Mouse (Mus musculus) neural tube, embryonic 13.5 days (tissue): ENCODE measurements around the gene Ino80. TPM values are rescaled to one million over a fixed set of nuclear protein-coding genes. Genes with fewer than 3 reads are reported as not detected.
A peak's percentile ranks its signal among the peaks of the same experiment; 100 is the strongest.

Source experiments
- ATAC-seq: fragments of 200-750 bp; cut with Nextera tagmentation; 2 replicates; pipeline ENCODE4 v1.8.0; 2017; ENCODE audit warnings: low read depth, mild to moderate bottlenecking, moderate TSS enrichment, moderate library complexity
- H3K27ac ChIP-seq: fragments of 300-500 bp; sonication (generic); replicated peaks from 2 replicates; pipeline ENCODE4 v1.5.1; 2015; ENCODE audit warnings: moderate library complexity, mild to moderate bottlenecking, inconsistent platforms
- H3K27me3 ChIP-seq: fragments of 300-500 bp; sonication (generic); 2 replicates; pipeline ENCODE4 v1.6.1; 2015; ENCODE audit warnings: mild to moderate bottlenecking, inconsistent platforms
- H3K36me3 ChIP-seq: fragments of 300-500 bp; sonication (generic); 2 replicates; pipeline ENCODE4 v1.6.1; 2015; ENCODE audit warnings: mild to moderate bottlenecking, inconsistent platforms
- H3K4me1 ChIP-seq: fragments of 300-500 bp; sonication (generic); replicated peaks from 2 replicates; pipeline ENCODE4 v1.6.1; 2015; ENCODE audit warnings: inconsistent platforms
- H3K4me2 ChIP-seq: fragments of 300-500 bp; sonication (generic); 2 replicates; pipeline ENCODE4 v1.6.1; 2015; ENCODE audit warnings: inconsistent platforms, mild to moderate bottlenecking, moderate library complexity
- H3K4me3 ChIP-seq: fragments of 300-500 bp; sonication (generic); 2 replicates; pipeline ENCODE4 v1.5.1; 2015; ENCODE audit warnings: mild to moderate bottlenecking, inconsistent platforms
- H3K9ac ChIP-seq: fragments of 300-500 bp; sonication (generic); 2 replicates; pipeline ENCODE4 v1.6.1; 2015; ENCODE audit warnings: moderate library complexity, mild to moderate bottlenecking, inconsistent platforms
- H3K9me3 ChIP-seq: fragments of 300-500 bp; sonication (generic); 2 replicates; pipeline ENCODE4 v1.6.1; 2016; ENCODE audit warnings: inconsistent platforms
- WGBS: fragments of 180-500 bp; shearing (Covaris S2); methylation state at CpG from one replicate; pipeline ENCODE4 v1.1.7; 2015; 5-methylcytosine and 5-hydroxymethylcytosine counted together
- polyA plus RNA-seq: library from polyadenylated mRNA; unstranded; fragments of >200 nt; fragmentation: Nextera tagmentation; extraction: Ambion mirVana; gene quantifications from 2 replicates; pipeline ENCODE4 v1.2.1, GENCODE M21; 2015

Gene Ino80
- polyA plus RNA-seq, 1 experiment from 2014 or later, result 3.2 TPM

- Histone ChIP-seq H3K4me1 (no peaks in the 10 kb centered on the region), H3K4me2 (no peak overlapping the region), H3K9ac (no peak overlapping the region), H3K27ac (no peak overlapping the region), H3K4me3 (no peak overlapping the region), H3K27me3 (no peaks in the 10 kb centered on the region), H3K9me3 (no peaks in the 10 kb centered on the region), H3K36me3 (no peaks in the 10 kb centered on the region)
- 84% methylated on average over 2 of the region's 2 CpGs for WGBS
- ATAC-seq, result no peak
These were observed 18.6 kb upstream of the Ino80 start for GRCm38 (mm10) chr2:119496082-119496481.

DNA sequence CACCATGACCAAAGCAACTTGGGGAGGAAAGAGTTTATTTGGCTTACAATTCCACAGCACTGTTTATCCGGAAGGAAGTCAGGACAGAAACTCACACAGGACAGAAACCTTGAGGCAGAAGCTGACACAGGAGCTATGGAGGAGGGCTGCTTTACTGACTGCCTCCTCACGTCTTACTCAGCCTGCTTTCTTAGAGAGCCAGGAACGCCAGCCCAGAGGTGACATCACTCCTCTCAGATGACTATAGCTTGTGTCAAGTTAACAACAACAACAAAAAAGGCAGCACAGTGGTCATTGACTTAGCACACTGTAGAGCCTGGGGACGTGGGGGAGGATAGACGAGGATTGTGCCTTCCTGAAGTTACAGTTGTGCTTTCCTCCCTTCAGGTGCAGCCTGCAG, 14.5 kb upstream of the Ino80 start:
- Histone ChIP-seq H3K9ac (no peak overlapping the region), H3K4me3 (no peak overlapping the region), H3K4me2 (no peak overlapping the region), H3K4me1 (no peaks in the 10 kb centered on the region), H3K9me3 (no peaks in the 10 kb centered on the region), H3K36me3 (no peaks in the 10 kb centered on the region), H3K27me3 (no peaks in the 10 kb centered on the region), H3K27ac (no peak overlapping the region)
- 64% methylated on average over 5 of the region's 5 CpGs for WGBS
- no peak for ATAC-seq

DNA sequence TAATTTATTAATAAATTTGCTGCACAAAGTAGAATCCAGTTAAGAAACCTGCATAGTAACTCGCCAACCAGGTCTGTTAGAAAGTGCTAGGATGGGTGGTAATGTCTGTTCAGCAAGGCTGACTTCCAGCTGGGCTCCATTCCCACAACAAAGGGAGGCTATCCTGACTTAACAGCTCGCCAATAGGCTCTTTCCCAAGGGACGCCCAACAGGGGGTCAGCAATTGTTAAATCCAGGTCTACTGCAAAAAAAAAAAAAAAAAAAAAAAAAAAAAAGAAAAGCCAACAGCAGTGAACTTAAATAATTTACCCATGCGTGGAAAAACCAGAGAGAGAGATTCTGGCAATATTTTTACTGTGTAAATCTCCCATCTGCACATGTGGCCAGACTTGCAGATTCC, 9.0 kb upstream of the Ino80 start:
- WGBS, result 8% methylated on average over 4 of the region's 4 CpGs

DNA sequence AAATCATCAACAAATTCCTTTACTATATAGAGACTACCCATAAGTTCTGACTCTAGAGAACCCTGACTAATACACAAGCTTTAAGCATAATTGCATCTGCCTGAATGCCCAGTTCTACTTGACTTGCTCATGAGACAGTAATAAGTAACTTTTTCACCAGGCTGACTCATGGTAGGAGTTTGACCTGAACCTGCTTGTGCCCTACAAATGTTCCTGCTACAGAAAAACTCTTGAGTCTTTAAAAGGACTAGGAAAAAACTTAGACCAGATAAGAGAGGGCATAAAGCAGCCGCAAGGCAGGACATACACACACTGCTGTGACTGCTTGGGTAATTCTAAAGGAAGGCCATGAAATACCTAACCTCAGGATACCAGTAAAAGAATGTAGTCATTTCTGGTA, 4.8 kb upstream of the Ino80 start:
- Histone ChIP-seq H3K36me3 (0 out of 2 replicates have a peak, but pooled peaks cover 2% of the 10 kb centered on the region), H3K4me1 (peaks cover 11% of the 10 kb centered on the region), H3K9me3 (no peaks in the 10 kb centered on the region), H3K4me2 (no peak overlapping the region), H3K9ac (no peak overlapping the region), H3K27ac (no peak overlapping the region), H3K27me3 (no peaks in the 10 kb centered on the region), H3K4me3 (no peak overlapping the region)
- WGBS, result 95% methylated on average over 1 of the region's 1 CpGs
- ATAC-seq, result no peak

More for the DNA sequence above, 9.0 kb upstream of the Ino80 start:
- ATAC-seq, result no peak
- no peaks in the 10 kb centered on the region for H3K4me1 ChIP-seq
- no peak overlapping the region for H3K9ac ChIP-seq
- no peak overlapping the region for H3K4me3 ChIP-seq
- H3K4me2 ChIP-seq, result no peak overlapping the region
- no peaks in the 10 kb centered on the region for H3K36me3 ChIP-seq
- H3K27ac ChIP-seq, result no peak overlapping the region
- no peaks in the 10 kb centered on the region for H3K9me3 ChIP-seq
- no peaks in the 10 kb centered on the region for H3K27me3 ChIP-seq

DNA sequence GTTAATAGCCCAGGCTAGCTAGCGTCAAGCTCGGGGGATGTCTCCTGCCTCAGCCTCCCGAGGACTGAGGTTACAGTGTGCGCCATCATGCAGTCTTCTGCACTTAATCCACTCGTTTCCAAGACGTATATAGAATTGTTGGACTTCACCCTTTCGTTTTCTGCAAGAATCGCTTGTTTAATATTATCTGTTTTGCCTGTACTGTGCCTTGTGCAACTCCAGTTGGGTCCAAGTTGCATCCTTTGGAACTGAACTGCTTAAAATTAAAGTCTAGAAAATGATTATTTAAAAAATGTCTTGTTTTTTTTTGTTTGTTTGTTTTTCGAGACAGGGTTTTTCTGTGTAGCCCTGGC, 886 bp upstream of the Ino80 start:
- Histone ChIP-seq H3K4me1 (peaks cover 32% of the 10 kb centered on the region), H3K4me3 (peak overlapping the region; percentile 93), H3K27ac (peak overlapping the region; percentile 98), H3K36me3 (0 out of 2 replicates have a peak, but pooled peaks cover 2% of the 10 kb centered on the region), H3K4me2 (peak overlapping the region; percentile 72), H3K9ac (peak overlapping the region; percentile 99), H3K9me3 (no peaks in the 10 kb centered on the region), H3K27me3 (no peaks in the 10 kb centered on the region)
- WGBS, result 15% methylated on average over 9 of the region's 9 CpGs
- no peak; the same call in 1 of the 2 replicates for ATAC-seq

DNA sequence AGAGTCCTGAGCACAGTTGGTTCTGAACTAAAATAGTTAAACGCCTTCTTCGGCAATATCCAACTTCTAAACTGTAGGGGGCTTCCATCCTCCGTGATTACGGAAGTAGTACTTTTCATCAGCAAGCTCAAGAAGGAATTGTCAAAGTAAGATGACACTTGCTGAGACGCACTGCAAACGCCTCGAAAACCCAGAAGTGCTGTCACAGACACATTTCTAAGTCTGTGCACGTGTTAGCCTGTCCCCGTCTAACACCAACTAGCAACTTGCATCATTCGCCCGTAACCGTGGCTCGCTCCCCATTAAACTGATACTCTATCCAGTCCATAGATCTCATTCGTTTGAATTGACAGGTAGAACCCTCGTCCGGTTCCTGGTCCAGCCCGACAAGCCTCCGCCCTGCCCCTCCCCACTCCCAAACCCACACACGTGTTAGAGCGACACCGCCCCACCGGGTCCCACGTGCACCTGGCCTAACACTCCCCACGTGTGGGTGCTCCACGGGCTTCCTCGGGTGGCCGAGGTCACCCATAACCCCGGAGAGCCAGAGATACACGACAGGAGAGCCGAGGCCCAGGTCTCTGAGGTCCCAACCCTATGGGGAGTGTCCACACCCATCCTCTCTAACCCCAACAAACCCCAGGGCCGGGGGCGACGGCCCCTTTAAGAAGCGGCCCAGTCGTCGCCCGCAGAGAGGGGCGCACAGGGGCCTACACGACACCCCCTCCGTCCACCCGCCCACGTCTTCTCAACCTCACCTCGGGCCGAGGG, 681 bp downstream of the Ino80 start:
- Histone ChIP-seq H3K27me3 (no peaks in the 10 kb centered on the region), H3K4me3 (peak overlapping the region; percentile 93), H3K9ac (peak overlapping the region; percentile 99), H3K9me3 (no peaks in the 10 kb centered on the region), H3K4me1 (peaks cover 32% of the 10 kb centered on the region), H3K27ac (peak overlapping the region; percentile 98), H3K4me2 (peak overlapping the region; percentile 91), H3K36me3 (peaks cover 5% of the 10 kb centered on the region; the same call in 1 of the 2 replicates)
- under 1% methylated on average over 44 of the region's 44 CpGs for WGBS
- peak; percentile 84 for ATAC-seq

- peak overlapping the region; percentile 91 for H3K4me2 ChIP-seq
- H3K4me3 ChIP-seq, result peak overlapping the region; percentile 93
- H3K36me3 ChIP-seq, result peaks cover 5% of the 10 kb centered on the region; the same call in 1 of the 2 replicates
- no peaks in the 10 kb centered on the region for H3K27me3 ChIP-seq
- H3K9me3 ChIP-seq, result no peaks in the 10 kb centered on the region
- H3K4me1 ChIP-seq, result peaks cover 32% of the 10 kb centered on the region
- H3K27ac ChIP-seq, result 0 out of 2 replicates have a peak overlapping the region, but pooled peaks have one; percentile 98
- no peak for ATAC-seq
- 23% methylated on average over 7 of the region's 7 CpGs for WGBS
- H3K9ac ChIP-seq, result peak overlapping the region; percentile 99
These were observed 1.3 kb downstream of the Ino80 start for GRCm38 (mm10) chr2:119476166-119476565.

GRCm38 (mm10) chr2:119463945-119464344, 13.5 kb downstream of the Ino80 start:
- H3K9ac ChIP-seq, result no peak overlapping the region
- no peak overlapping the region for H3K4me3 ChIP-seq
- no peaks in the 10 kb centered on the region for H3K9me3 ChIP-seq
- no peak overlapping the region for H3K27ac ChIP-seq
- ATAC-seq, result no peak
- 54% methylated on average over 4 of the region's 4 CpGs for WGBS
- no peaks in the 10 kb centered on the region for H3K27me3 ChIP-seq
- no peaks in the 10 kb centered on the region for H3K4me1 ChIP-seq
- no peak overlapping the region for H3K4me2 ChIP-seq
- H3K36me3 ChIP-seq, result peaks cover 13% of the 10 kb centered on the region; the same call in 1 of the 2 replicates

DNA sequence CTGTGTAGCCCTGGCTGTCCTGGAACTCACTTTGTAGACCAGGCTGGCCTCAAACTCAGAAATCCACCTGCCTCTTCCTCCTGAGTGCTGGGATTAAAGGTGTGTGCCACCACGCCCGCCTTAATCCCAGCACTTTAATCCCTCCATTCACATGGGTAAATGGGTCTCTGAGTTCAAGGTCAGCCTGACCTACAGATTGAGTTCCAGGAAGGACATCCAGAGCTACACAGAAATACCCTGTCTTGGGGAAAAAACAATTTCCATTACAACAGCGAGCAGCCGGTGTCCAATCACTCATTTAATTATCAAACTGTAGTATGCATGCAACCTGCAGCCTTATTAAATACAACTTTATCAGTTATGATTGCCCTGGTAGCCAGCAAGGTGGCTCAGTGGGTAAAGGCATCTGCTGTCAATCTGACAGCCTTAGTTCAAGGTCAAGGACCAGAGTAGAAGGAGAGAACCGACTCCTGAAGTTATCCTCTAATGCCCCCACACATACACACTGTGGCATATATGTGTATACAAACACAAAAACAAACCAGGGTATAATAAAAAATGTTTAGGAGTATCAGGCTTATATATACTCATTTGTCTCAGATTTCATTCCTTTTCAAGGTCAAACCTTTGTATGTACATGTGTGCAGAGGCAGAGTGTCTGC, 14.2 kb downstream of the Ino80 start:
- Histone ChIP-seq H3K27me3 (no peaks in the 10 kb centered on the region), H3K4me3 (no peak overlapping the region), H3K4me1 (no peaks in the 10 kb centered on the region), H3K27ac (no peak overlapping the region), H3K9ac (no peak overlapping the region), H3K9me3 (no peaks in the 10 kb centered on the region), H3K4me2 (no peak overlapping the region), H3K36me3 (peaks cover 13% of the 10 kb centered on the region; the same call in 1 of the 2 replicates)
- WGBS, result 94% methylated on average over 5 of the region's 5 CpGs
- ATAC-seq, result no peak

DNA sequence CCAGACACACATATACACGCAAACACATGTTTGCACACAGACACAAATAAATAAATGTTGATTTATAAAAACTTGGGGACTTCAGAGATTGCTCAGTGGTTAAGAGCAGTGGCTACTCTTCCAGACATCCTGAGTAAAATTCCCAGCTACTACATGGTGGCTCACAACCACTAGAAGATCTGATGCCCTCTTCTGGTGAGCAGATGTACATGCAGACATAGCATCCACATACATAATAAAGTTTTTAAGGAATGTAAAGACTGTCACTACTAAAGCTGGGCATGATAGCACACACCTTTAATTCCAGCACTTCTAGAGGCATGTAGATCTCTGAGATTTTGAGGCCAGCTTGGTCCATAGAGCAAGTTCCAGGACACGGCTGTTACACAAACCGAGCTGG, 16.5 kb downstream of the Ino80 start:
- no peaks in the 10 kb centered on the region for H3K9me3 ChIP-seq
- no peak overlapping the region for H3K4me3 ChIP-seq
- WGBS, result 98% methylated on average over 3 of the region's 3 CpGs

GRCm38 (mm10) chr2:119454558-119454957, 22.9 kb downstream of the Ino80 start:
- Histone ChIP-seq H3K27ac (no peak overlapping the region), H3K4me2 (no peak overlapping the region), H3K9ac (no peak overlapping the region), H3K4me1 (no peaks in the 10 kb centered on the region), H3K4me3 (no peak overlapping the region), H3K27me3 (no peaks in the 10 kb centered on the region), H3K36me3 (peaks cover 49% of the 10 kb centered on the region), H3K9me3 (no peaks in the 10 kb centered on the region)
- ATAC-seq, result no peak
- 91% methylated on average over 3 of the region's 3 CpGs for WGBS

More for the DNA sequence above, 16.5 kb downstream of the Ino80 start:
- Histone ChIP-seq H3K27ac (no peak overlapping the region), H3K4me1 (no peaks in the 10 kb centered on the region), H3K4me2 (no peak overlapping the region), H3K36me3 (peaks cover 19% of the 10 kb centered on the region), H3K9ac (no peak overlapping the region), H3K27me3 (no peaks in the 10 kb centered on the region)
- no peak for ATAC-seq

DNA sequence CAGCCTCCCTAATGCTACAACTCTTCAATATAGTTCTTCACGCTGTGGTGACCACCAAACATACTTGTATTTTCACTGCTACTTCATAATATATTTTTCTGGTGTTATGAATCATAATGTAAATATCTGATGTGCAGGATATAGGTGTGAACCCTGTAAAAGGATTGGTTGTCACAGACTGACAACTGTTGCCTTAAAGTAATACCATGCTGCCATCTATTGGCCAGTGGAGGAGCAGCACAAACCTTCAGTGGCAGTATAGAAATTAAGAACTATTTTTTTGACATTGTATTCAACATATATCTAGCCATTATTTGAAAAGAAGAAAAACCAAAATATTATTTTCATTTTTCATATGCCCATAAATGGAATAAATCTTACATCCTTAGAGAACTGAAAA, 40.5 kb downstream of the Ino80 start:
- Histone ChIP-seq H3K4me2 (no peak overlapping the region), H3K9me3 (no peaks in the 10 kb centered on the region), H3K36me3 (peaks cover 60% of the 10 kb centered on the region), H3K27me3 (no peaks in the 10 kb centered on the region), H3K4me1 (no peaks in the 10 kb centered on the region), H3K9ac (no peak overlapping the region), H3K27ac (no peak overlapping the region), H3K4me3 (no peak overlapping the region)
- no peak for ATAC-seq
- WGBS, result 92% methylated on average over 1 of the region's 1 CpGs
